1 mouse cellular context compared by ENCODE assay signal in the genomic region with DNA sequence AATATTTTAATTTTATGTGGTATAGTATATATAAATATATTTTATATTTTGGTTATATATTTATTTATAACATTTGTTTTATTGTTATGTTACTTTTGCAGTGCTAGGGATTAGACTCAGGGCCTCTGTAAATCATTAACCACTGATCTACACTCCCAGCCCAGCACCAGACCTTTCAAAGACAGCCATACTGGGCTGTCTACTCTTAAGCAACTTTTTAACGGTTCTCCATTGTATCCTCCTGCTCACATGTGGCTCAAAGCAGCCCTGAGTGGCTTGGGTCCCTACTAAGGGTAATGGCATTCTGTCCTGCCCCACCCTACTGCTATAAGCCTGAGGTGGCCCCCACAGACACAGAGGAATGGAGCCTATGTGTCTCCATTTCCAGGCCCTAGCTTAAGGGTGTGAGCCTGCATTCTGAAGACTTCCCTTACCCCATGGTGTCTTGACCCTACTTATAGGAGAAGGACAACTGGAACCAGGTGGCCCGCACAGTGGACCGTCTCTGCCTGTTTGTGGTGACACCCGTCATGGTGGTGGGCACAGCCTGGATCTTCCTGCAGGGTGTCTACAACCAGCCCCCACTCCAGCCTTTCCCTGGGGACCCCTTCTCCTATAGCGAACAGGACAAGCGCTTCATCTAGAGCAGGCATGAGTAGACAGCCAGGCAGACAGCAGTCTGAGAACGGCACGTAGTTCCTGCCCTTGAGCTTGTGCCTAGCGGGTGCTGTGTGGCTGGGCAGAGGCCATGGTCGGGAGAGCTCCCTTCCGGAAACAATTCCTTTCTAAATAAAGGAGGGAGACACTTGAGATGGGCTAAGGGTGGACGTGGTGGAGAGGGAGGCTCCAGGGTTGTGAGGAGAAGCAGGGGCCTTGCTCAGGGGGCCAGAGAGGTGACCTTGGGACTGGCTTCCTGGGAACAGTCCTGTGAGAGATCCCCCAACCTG.
TF ChIP-seq lines count a peak whose summit lies in the region.

No protein-coding gene starts in this region.

TF ChIP-seq in myocyte, 11 proteins besides CTCF, POLR2A, EP300 and RAD21:
- TF ChIP-seq REST (IDR thresholded peaks at IDR 0.05; ENCODE audit: insufficient read depth, insufficient read length): no peak
